Mouse (Mus musculus) small intestine, adult 2 months (tissue): ENCODE data around the gene Fgf8.

ENCODE experiments used
- CTCF ChIP-seq: fragments of 200-500 bp; IDR thresholded peaks from 2 replicates; pipeline ENCODE4 v1.5.1; 2012; ENCODE audit warnings: low read depth, mild to moderate bottlenecking, control low read depth, inconsistent platforms, low read length, moderate library complexity, mixed read lengths; ENCODE audit not compliant: insufficient replicate concordance, insufficient read length; ENCODE audit errors: extremely low read depth
- POLR2A ChIP-seq: fragments of 200-500 bp; IDR thresholded peaks from 2 replicates; pipeline ENCODE4 v1.6.1; 2012; ENCODE audit warnings: low read depth, mild to moderate bottlenecking, control low read depth, inconsistent platforms, low read length, moderate library complexity

GRCm38 (mm10) chr19:45788337-45788736 is 45.6 kb upstream of the Fgf8 start:
- TF ChIP-seq CTCF: no peak
- no peak for TF ChIP-seq POLR2A
